Mouse (Mus musculus): ENCODE data around the gene Pitpnm3. TPM values are rescaled to one million over a fixed set of nuclear protein-coding genes. Genes with fewer than 3 reads are reported as not detected.

The Pitpnm3 gene
- 7.3 and 12.1 TPM in 2 replicates for polyA plus RNA-seq (2021; fragmentation: Nextera tagmentation)
- long read RNA-seq, experiment 1, partial matches to known transcripts, result 15 of 77 reads
- long read RNA-seq, experiment 1, other reads (novel, unspliced or antisense), result 62 of 77 reads
- long read RNA-seq, experiment 2, partial matches to known transcripts, result 0 of 17 reads
- long read RNA-seq, experiment 2, other reads (novel, unspliced or antisense), result 17 of 17 reads

DNA sequence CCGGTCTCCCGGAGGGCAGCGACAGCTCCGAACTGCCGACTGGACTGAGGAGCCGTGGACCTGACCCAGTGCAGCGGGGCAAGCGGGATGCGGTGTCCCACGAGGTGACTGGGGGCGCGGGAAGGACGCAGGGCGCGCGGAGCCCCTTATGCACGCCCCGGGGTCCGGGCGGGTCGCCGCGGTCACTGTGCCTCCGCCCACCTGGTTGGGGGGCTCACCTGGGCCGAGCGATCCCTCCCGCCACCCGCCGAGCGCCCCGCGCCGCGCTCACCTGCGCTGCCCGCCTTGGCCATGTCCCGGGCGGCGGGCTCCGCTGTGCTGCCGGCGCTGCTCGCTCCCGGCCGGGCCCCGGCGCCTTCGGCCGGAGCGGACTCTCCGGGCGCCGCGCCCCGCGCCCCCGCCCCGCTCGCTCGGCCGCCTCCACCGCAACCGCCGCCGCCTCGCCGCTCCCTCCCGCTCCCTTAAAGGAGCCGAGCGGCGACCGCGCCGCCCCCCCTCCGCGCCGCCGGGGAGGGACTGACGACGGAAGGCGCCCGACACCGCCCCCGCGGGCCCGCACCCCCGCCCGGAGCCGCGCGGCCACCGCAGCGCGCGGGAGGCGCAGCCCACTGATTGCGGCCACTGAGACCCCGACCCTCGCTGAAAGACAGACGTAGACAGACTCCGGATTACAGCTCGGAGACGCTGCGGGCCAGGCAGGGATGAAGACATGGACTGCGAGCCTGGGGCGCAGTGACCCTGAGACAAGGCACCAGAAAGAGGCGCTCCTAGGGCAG, at the start of gene Pitpnm3:
Gene Pitpnm3 (minus strand): TSS at position 396 of the 776 bp plus-strand sequence.

DNA sequence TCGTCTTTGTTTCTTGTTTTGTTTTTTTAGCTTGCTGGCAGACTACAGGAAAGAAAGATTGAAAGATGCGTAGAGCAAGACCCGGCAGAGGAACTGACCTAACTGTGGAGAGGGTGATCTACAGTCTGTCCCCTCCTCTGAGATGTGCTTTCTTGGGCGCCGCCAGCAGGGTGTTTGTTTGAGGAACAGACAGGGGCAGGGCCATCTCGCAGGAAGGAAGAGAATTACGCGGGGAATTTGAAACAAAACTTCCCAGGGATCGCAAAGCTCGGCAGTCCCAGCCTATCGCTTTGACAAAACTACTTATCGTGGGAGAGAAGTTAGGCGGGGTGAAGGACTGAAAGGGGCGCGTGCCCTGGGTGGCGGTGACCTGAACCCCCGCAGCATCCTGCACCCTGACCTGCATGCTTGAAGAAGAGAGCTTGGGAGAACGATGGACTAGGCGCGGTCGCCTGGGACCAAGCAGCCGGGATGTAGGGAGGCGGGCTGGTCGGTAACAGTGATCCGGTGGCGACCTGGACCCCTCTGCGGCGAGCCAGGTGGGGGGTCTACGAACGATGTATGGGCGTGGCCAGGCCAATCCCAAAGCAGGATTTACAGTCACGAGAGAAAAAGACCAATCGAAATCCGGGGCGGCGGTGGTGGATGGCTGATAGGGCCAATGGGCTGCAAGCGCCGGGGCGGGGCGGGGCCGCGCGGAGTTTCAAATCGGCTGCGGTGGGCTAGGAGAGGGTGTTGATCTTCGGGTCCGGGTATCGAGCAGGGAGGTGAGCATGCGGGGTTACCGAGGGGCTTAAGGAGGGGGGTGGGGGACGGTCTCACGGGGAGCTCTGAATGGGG, 93.6 kb downstream of the Pitpnm3 start, which contains the start of gene Pimreg:
Gene Pimreg (plus strand): TSS at position 265 of the 840 bp plus-strand sequence.

DNA sequence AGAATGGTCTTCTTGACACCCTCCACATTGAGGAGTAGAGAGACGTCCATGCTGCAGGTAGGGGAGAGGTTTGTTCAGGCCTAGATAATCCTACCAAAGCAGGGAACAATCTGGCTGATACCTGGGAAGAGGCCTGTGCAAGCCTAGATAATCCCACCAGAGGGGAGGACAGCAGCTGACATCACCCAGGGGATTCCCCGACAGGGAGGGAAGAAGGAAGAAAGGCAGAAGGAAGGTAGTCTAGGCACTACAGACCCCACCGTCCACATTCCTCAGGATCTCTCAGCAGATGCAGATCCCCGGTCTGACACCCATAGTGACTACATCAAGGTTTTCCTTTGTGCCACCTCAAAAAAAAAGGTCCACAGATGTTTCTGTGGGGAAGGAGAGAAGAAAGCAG, 98.2 kb downstream of the Pitpnm3 start, which contains the start of gene Aipl1:
Gene Aipl1 (minus strand): TSS at position 101 of the 400 bp plus-strand sequence.

Other genes starting within 250 kb of the Pitpnm3 start
- gene Aipl1, start 98.3 kb downstream of the Pitpnm3 start, polyA plus RNA-seq (2021; fragmentation: Nextera tagmentation), result not detected in 2 replicates
- 0.60 and 0.74 TPM in 2 replicates for gene Pimreg, start 93.7 kb downstream of the Pitpnm3 start, polyA plus RNA-seq (2021; fragmentation: Nextera tagmentation)
- gene Gm43951, start 71.1 kb upstream of the Pitpnm3 start, polyA plus RNA-seq (2021; fragmentation: Nextera tagmentation), result 0.13 and 0.23 TPM in 2 replicates
- gene 4933427D14Rik, start 71.7 kb upstream of the Pitpnm3 start, polyA plus RNA-seq (2021; fragmentation: Nextera tagmentation), result 4.5 and 5.0 TPM in 2 replicates
- gene Txndc17, start 71.8 kb upstream of the Pitpnm3 start, polyA plus RNA-seq (2021; fragmentation: Nextera tagmentation), result 137 and 139 TPM in 2 replicates
- 34.7 and 40.8 TPM in 2 replicates for gene Med31, start 79.8 kb upstream of the Pitpnm3 start, polyA plus RNA-seq (2021; fragmentation: Nextera tagmentation)
- gene Slc13a5, start 131.4 kb upstream of the Pitpnm3 start, polyA plus RNA-seq (2021; fragmentation: Nextera tagmentation), result 9.4 and 15.0 TPM in 2 replicates
- 18.0 and 20.5 TPM in 2 replicates for gene Xaf1, start 165.9 kb upstream of the Pitpnm3 start, polyA plus RNA-seq (2021; fragmentation: Nextera tagmentation)
- gene Fbxo39, start 178.7 kb upstream of the Pitpnm3 start, polyA plus RNA-seq (2021; fragmentation: Nextera tagmentation), result not detected in 2 replicates
- gene Tekt1, start 226.7 kb upstream of the Pitpnm3 start, polyA plus RNA-seq (2021; fragmentation: Nextera tagmentation), result 2.5 and 2.9 TPM in 2 replicates

Data from left cerebral cortex, adult 6 months (tissue).